Mouse (Mus musculus) liver, embryonic 13.5 days (tissue): ENCODE results near the gene Lpcat2b. TPM values are rescaled to one million over a fixed set of nuclear protein-coding genes. Genes with fewer than 3 reads are reported as not detected.

ENCODE experiments used
- ATAC-seq: fragments of 200-750 bp; cut with Nextera tagmentation; 2 replicates; pipeline ENCODE4 v1.8.0; 2017; ENCODE audit warnings: low read depth, mild to moderate bottlenecking, moderate number of reproducible peaks, moderate library complexity
- DNase-seq: peaks from one replicate; pipeline ENCODE4 v3.0.0; 2022
- H3K27ac ChIP-seq: fragments of 300-500 bp; sonication (generic); 2 replicates; pipeline ENCODE4 v1.5.1; 2015; ENCODE audit warnings: moderate library complexity, mild to moderate bottlenecking, inconsistent platforms
- H3K27me3 ChIP-seq: fragments of 300-500 bp; sonication (generic); 2 replicates; pipeline ENCODE4 v1.6.1; 2015; ENCODE audit warnings: mild to moderate bottlenecking, inconsistent platforms
- H3K36me3 ChIP-seq: fragments of 300-500 bp; sonication (generic); 2 replicates; pipeline ENCODE4 v1.6.1; 2015; ENCODE audit warnings: mild to moderate bottlenecking, inconsistent platforms
- H3K4me1 ChIP-seq: fragments of 300-500 bp; sonication (generic); replicated peaks from 2 replicates; pipeline ENCODE4 v1.6.1; 2015; ENCODE audit warnings: inconsistent platforms
- H3K4me2 ChIP-seq: fragments of 300-500 bp; sonication (generic); 2 replicates; pipeline ENCODE4 v1.6.1; 2015; ENCODE audit warnings: inconsistent platforms, mild to moderate bottlenecking, moderate library complexity
- H3K4me3 ChIP-seq: fragments of 300-500 bp; sonication (generic); replicated peaks from 2 replicates; pipeline ENCODE4 v1.5.1; 2015; ENCODE audit warnings: mild to moderate bottlenecking, inconsistent platforms
- H3K9ac ChIP-seq: fragments of 300-500 bp; sonication (generic); 2 replicates; pipeline ENCODE4 v1.6.1; 2015; ENCODE audit warnings: mild to moderate bottlenecking, inconsistent platforms
- H3K9me3 ChIP-seq: fragments of 300-500 bp; sonication (generic); replicated peaks from 2 replicates; pipeline ENCODE4 v1.6.1; 2016; ENCODE audit warnings: inconsistent platforms
- WGBS: fragments of 180-500 bp; shearing (Covaris S2); methylation state at CpG from one replicate; pipeline ENCODE4 v1.1.7; 2015; ENCODE audit not compliant: insufficient replicate concordance; 5-methylcytosine and 5-hydroxymethylcytosine counted together
- polyA plus RNA-seq: library from polyadenylated mRNA; unstranded; fragments of >200 nt; fragmentation: Nextera tagmentation; extraction: Ambion mirVana; gene quantifications from 2 replicates; pipeline ENCODE4 v1.2.1, GENCODE M21; 2015

The Lpcat2b gene
- polyA plus RNA-seq, 1 experiment from 2014 or later = not detected

- 53% methylated on average over 2 of the region's 2 CpGs for WGBS
- ATAC-seq = no peak
These were observed 19.1 kb upstream of the Lpcat2b start for GRCm38 (mm10) chr5:107412285-107412684.

GRCm38 (mm10) chr5:107415098-107415497, 16.3 kb upstream of the Lpcat2b start:
- Histone ChIP-seq H3K36me3 (no peaks in the 10 kb centered on the region), H3K27me3 (no peaks in the 10 kb centered on the region), H3K9me3 (no peaks in the 10 kb centered on the region), H3K4me2 (no peak overlapping the region), H3K27ac (no peak overlapping the region), H3K9ac (no peak overlapping the region), H3K4me3 (no peak overlapping the region), H3K4me1 (no peaks in the 10 kb centered on the region)
- DNase-seq (no peak), ATAC-seq (no peak)
- WGBS = 52% methylated on average over 2 of the region's 2 CpGs

More at GRCm38 (mm10) chr5:107412285-107412684, 19.1 kb upstream of the Lpcat2b start:
- Histone ChIP-seq H3K36me3 (no peaks in the 10 kb centered on the region), H3K27ac (no peak overlapping the region), H3K9me3 (no peaks in the 10 kb centered on the region), H3K4me1 (no peaks in the 10 kb centered on the region), H3K4me3 (no peak overlapping the region), H3K27me3 (peaks cover 2% of the 10 kb centered on the region; the same call in 1 of the 2 replicates), H3K9ac (no peak overlapping the region), H3K4me2 (no peak overlapping the region)
- DNase-seq = no peak

GRCm38 (mm10) chr5:107421676-107422075, 9.7 kb upstream of the Lpcat2b start:
- Histone ChIP-seq H3K9ac (no peak overlapping the region), H3K36me3 (no peaks in the 10 kb centered on the region), H3K4me2 (no peak overlapping the region), H3K4me3 (no peak overlapping the region), H3K27me3 (no peaks in the 10 kb centered on the region), H3K27ac (no peak overlapping the region), H3K4me1 (no peaks in the 10 kb centered on the region), H3K9me3 (no peaks in the 10 kb centered on the region)
- DNase-seq = no peak
- WGBS = 67% methylated on average over 1 of the region's 1 CpGs
- ATAC-seq = no peak

- H3K4me3 ChIP-seq = no peak overlapping the region
- H3K9ac ChIP-seq = no peak overlapping the region
- no peaks in the 10 kb centered on the region for H3K9me3 ChIP-seq
- DNase-seq = no peak
- WGBS = 66% methylated on average over 5 of the region's 5 CpGs
- H3K36me3 ChIP-seq = no peaks in the 10 kb centered on the region
- H3K27me3 ChIP-seq = peaks cover 28% of the 10 kb centered on the region
- no peak for ATAC-seq
- H3K27ac ChIP-seq = no peak overlapping the region
- H3K4me2 ChIP-seq = no peak overlapping the region
- H3K4me1 ChIP-seq = peaks cover 27% of the 10 kb centered on the region
These were observed 2.7 kb downstream of the Lpcat2b start for GRCm38 (mm10) chr5:107434001-107434400.

- 75% methylated on average over 6 of the region's 6 CpGs for WGBS
- H3K9ac ChIP-seq = no peak overlapping the region
- H3K36me3 ChIP-seq = no peaks in the 10 kb centered on the region
- peaks cover 41% of the 10 kb centered on the region for H3K4me1 ChIP-seq
- H3K9me3 ChIP-seq = no peaks in the 10 kb centered on the region
- H3K4me3 ChIP-seq = no peak overlapping the region
- H3K4me2 ChIP-seq = no peak overlapping the region
- H3K27ac ChIP-seq = peak overlapping the region; percentile 91
- no peak for DNase-seq
- ATAC-seq = no peak
- peaks cover 24% of the 10 kb centered on the region; the same call in 1 of the 2 replicates for H3K27me3 ChIP-seq
These were observed 4.8 kb downstream of the Lpcat2b start for GRCm38 (mm10) chr5:107436185-107436584.

- WGBS = 52% methylated on average over 6 of the region's 6 CpGs
- peak; percentile 27 for DNase-seq
- Histone ChIP-seq H3K27me3 (peaks cover 19% of the 10 kb centered on the region; the same call in 1 of the 2 replicates), H3K27ac (peak overlapping the region; percentile 91), H3K36me3 (no peaks in the 10 kb centered on the region), H3K4me1 (peaks cover 41% of the 10 kb centered on the region), H3K9ac (no peak overlapping the region), H3K9me3 (no peaks in the 10 kb centered on the region), H3K4me2 (peak overlapping the region; percentile 81), H3K4me3 (no peak overlapping the region)
- peak; percentile 9; the same call in 1 of the 2 replicates for ATAC-seq
These were observed 5.3 kb downstream of the Lpcat2b start for GRCm38 (mm10) chr5:107436587-107437209.

- WGBS = under 1% methylated on average over 51 of the region's 51 CpGs
- ATAC-seq = peak; percentile 97
- Histone ChIP-seq H3K4me1 (peaks cover 41% of the 10 kb centered on the region), H3K36me3 (no peaks in the 10 kb centered on the region), H3K27ac (peak within 1 kb of the TSS; percentile 91), H3K4me3 (peak within 1 kb of the TSS; percentile 85), H3K27me3 (0 out of 2 replicates have a peak, but pooled peaks cover 10% of the 10 kb centered on the region), H3K9ac (peak within 1 kb of the TSS; percentile 94), H3K9me3 (no peaks in the 10 kb centered on the region), H3K4me2 (peak within 1 kb of the TSS; percentile 81)
- peak; percentile 90 for DNase-seq
These were observed 6.3 kb downstream of the Lpcat2b start, which contains the start of gene Btbd8 for GRCm38 (mm10) chr5:107437464-107438281. Gene Btbd8 (plus strand): TSS chr5:107437997.

- WGBS = 23% methylated on average over 7 of the region's 7 CpGs
- H3K4me2 ChIP-seq = peak overlapping the region; percentile 81
- peak overlapping the region; percentile 94 for H3K9ac ChIP-seq
- peak overlapping the region; percentile 85 for H3K4me3 ChIP-seq
- no peak for ATAC-seq
- peak overlapping the region; percentile 91 for H3K27ac ChIP-seq
- H3K4me1 ChIP-seq = peaks cover 41% of the 10 kb centered on the region
- no peaks in the 10 kb centered on the region for H3K36me3 ChIP-seq
- H3K27me3 ChIP-seq = 0 out of 2 replicates have a peak, but pooled peaks cover 5% of the 10 kb centered on the region
- no peak for DNase-seq
- no peaks in the 10 kb centered on the region for H3K9me3 ChIP-seq
These were observed 7.0 kb downstream of the Lpcat2b start for GRCm38 (mm10) chr5:107438353-107438752.

- Histone ChIP-seq H3K4me2 (no peak overlapping the region), H3K27ac (no peak overlapping the region), H3K9me3 (no peaks in the 10 kb centered on the region), H3K27me3 (no peaks in the 10 kb centered on the region), H3K36me3 (no peaks in the 10 kb centered on the region), H3K4me3 (no peak overlapping the region), H3K4me1 (peaks cover 30% of the 10 kb centered on the region), H3K9ac (no peak overlapping the region)
- DNase-seq = no peak
- 57% methylated on average over 5 of the region's 5 CpGs for WGBS
- no peak for ATAC-seq
These were observed 10.5 kb downstream of the Lpcat2b start for GRCm38 (mm10) chr5:107441881-107442280.

GRCm38 (mm10) chr5:107444251-107444650, 12.9 kb downstream of the Lpcat2b start:
- ATAC-seq (no peak), DNase-seq (no peak)
- 82% methylated on average over 4 of the region's 4 CpGs for WGBS
- H3K27ac ChIP-seq = no peak overlapping the region
- H3K4me2 ChIP-seq = no peak overlapping the region
- no peaks in the 10 kb centered on the region for H3K27me3 ChIP-seq
- no peaks in the 10 kb centered on the region for H3K36me3 ChIP-seq
- no peaks in the 10 kb centered on the region for H3K9me3 ChIP-seq
- H3K9ac ChIP-seq = no peak overlapping the region
- no peak overlapping the region for H3K4me3 ChIP-seq
- peaks cover 12% of the 10 kb centered on the region for H3K4me1 ChIP-seq

- Histone ChIP-seq H3K27ac (no peak overlapping the region), H3K27me3 (no peaks in the 10 kb centered on the region), H3K9ac (no peak overlapping the region), H3K4me2 (no peak overlapping the region), H3K4me1 (no peaks in the 10 kb centered on the region), H3K9me3 (no peaks in the 10 kb centered on the region), H3K36me3 (no peaks in the 10 kb centered on the region), H3K4me3 (no peak overlapping the region)
- 74% methylated on average over 4 of the region's 4 CpGs for WGBS
- ATAC-seq (no peak), DNase-seq (no peak)
These were observed 16.6 kb downstream of the Lpcat2b start for GRCm38 (mm10) chr5:107447977-107448376.
